In the genomic region with DNA sequence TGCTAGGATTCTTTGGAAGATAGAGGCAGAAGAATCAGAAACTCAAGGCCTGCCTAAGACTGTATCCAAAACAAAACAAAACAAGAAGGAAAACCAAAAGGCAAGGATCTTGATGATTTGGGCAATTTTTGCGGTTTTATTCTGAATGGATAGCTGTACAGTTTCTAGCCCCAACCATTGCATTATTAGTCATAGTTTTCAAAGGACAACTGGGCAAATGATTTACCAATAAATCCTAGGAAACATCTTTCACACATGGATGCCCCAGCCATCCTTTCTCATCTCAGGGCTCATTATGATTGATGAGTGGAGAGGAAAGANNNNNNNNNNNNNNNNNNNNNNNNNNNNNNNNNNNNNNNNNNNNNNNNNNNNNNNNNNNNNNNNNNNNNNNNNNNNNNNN, we compare ENCODE assay signal across 14 mouse cellular contexts.
"Had no signal": no experiment of that assay in that cellular context is flagged by ENCODE, and none has a peak within 500 bp of the region (broad histone marks: within the 10 kb centered on the region; RNA-seq: fewer than 3 reads in every experiment).

No protein-coding gene starts in this region.

- H3K4me2 ChIP-seq: limb, embryonic 12.5 days; liver, embryonic 12.5 days; lung, embryonic 15.5 days; midbrain, embryonic 12.5 days; neural tube, embryonic 13.5 days had no signal

- H3K27ac ChIP-seq: left cerebral cortex, adult 2 months; limb, embryonic 12.5 days; liver, embryonic 12.5 days; macrophage; midbrain, embryonic 12.5 days; neural tube, embryonic 13.5 days; stomach, postnatal 0 days had no signal

- H3K36me3 ChIP-seq: limb, embryonic 12.5 days; liver, embryonic 12.5 days; lung, embryonic 15.5 days; midbrain, embryonic 12.5 days; neural tube, embryonic 13.5 days had no signal

- H3K4me3 ChIP-seq: left cerebral cortex, adult 2 months; limb, embryonic 12.5 days; liver, embryonic 12.5 days; lung, embryonic 15.5 days; megakaryocyte, embryonic 14.5 days; midbrain, embryonic 12.5 days; neural tube, embryonic 13.5 days had no signal

- H3K9ac ChIP-seq: limb, embryonic 12.5 days; liver, embryonic 12.5 days; lung, embryonic 15.5 days; midbrain, embryonic 12.5 days; neural tube, embryonic 13.5 days had no signal

- ATAC-seq: intestine, postnatal 0 days; liver, embryonic 12.5 days had no signal

- DNase-seq: kidney, adult 8-10 months; kidney, postnatal 25 days; lung, postnatal 14 days; thymus, postnatal 4 days had no signal

- H3K9me3 ChIP-seq: limb, embryonic 12.5 days; liver, embryonic 12.5 days; lung, embryonic 15.5 days; megakaryocyte, embryonic 14.5 days; midbrain, embryonic 12.5 days; neural tube, embryonic 13.5 days had no signal

- H3K4me1 ChIP-seq: limb, embryonic 12.5 days; midbrain, embryonic 12.5 days; neural tube, embryonic 13.5 days had no signal

- H3K27me3 ChIP-seq: limb, embryonic 12.5 days; liver, embryonic 12.5 days; lung, embryonic 15.5 days; megakaryocyte, embryonic 14.5 days; midbrain, embryonic 12.5 days; neural tube, embryonic 13.5 days had no signal
